ENCODE assay signal across 18 mouse cellular contexts in the genomic region with DNA sequence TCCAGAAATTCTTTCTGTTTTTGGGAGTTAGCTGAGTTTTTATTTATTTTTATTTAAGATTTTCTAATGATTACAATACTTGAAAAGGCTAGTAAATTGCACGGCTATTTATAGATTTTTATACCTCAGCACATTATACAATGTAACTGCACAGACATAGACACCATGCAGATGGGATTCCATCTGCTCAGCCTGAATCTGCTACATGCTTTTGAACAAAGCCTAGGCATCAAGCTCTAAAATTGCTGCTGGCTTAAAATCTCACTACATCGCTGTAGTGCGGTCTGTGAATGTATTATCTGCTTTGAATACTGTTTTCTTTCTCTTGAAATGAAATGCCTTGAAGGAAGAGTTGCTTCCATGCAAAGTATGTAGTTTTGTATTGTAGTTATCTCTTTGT.
A peak's percentile ranks its signal among the peaks of the same experiment; 100 is the strongest.
DNase-seq lines count a peak whose midpoint lies in the region; ATAC-seq and TF ChIP-seq lines count a peak whose summit lies in the region.
"Had no signal": no experiment of that assay in that cellular context is flagged by ENCODE, and none has a peak within 500 bp of the region (broad histone marks: within the 10 kb centered on the region; RNA-seq: fewer than 3 reads in every experiment).

No protein-coding gene starts in this region.

- no peak overlapping the region for H3K4me2 ChIP-seq in hindbrain, postnatal 0 days (ENCODE audit: low read depth, low read length)
- H3K4me2 ChIP-seq: embryonic facial prominence, embryonic 13.5 days; heart, embryonic 12.5 days; limb, embryonic 15.5 days; midbrain, embryonic 12.5 days; stomach, embryonic 15.5 days had no signal

- no peaks in the 10 kb centered on the region for H3K9me3 ChIP-seq in hindbrain, postnatal 0 days (ENCODE audit: low read length)
- H3K9me3 ChIP-seq in hindbrain, embryonic 10.5 days = no peaks in the 10 kb centered on the region
- H3K9me3 ChIP-seq: embryonic facial prominence, embryonic 13.5 days; heart, embryonic 12.5 days; limb, embryonic 15.5 days; midbrain, embryonic 12.5 days; stomach, embryonic 15.5 days had no signal

- 81% methylated on average over 3 of the region's 3 CpGs for WGBS in hindbrain, postnatal 0 days
- WGBS in hindbrain, embryonic 10.5 days = 92% methylated on average over 3 of the region's 3 CpGs

- no peak overlapping the region for H3K27ac ChIP-seq in hindbrain, postnatal 0 days
- no peak overlapping the region for H3K27ac ChIP-seq in hindbrain, embryonic 10.5 days
- H3K27ac ChIP-seq: embryonic facial prominence, embryonic 13.5 days; limb, embryonic 15.5 days; midbrain, embryonic 12.5 days; stomach, embryonic 15.5 days had no signal

- H3K4me1 ChIP-seq in hindbrain, postnatal 0 days (ENCODE audit: insufficient read depth, low read length) = no peaks in the 10 kb centered on the region
- H3K4me1 ChIP-seq in hindbrain, embryonic 10.5 days (replicated peaks) = no peaks in the 10 kb centered on the region
- H3K4me1 ChIP-seq: embryonic facial prominence, embryonic 13.5 days; heart, embryonic 12.5 days; limb, embryonic 15.5 days; midbrain, embryonic 12.5 days; stomach, embryonic 15.5 days had no signal

- no peak overlapping the region for H3K4me3 ChIP-seq in hindbrain, postnatal 0 days (ENCODE audit: low read length)
- no peak overlapping the region for H3K4me3 ChIP-seq in hindbrain, embryonic 10.5 days
- H3K4me3 ChIP-seq: embryonic facial prominence, embryonic 13.5 days; heart, embryonic 12.5 days; limb, embryonic 15.5 days; midbrain, embryonic 12.5 days; stomach, embryonic 15.5 days had no signal

- peak; percentile 6 for DNase-seq in hindbrain, postnatal 0 days (ENCODE audit: low spot score)
- DNase-seq in hindbrain, embryonic 10.5 days (ENCODE audit: low spot score) = no peak
- peak; percentile 74 for DNase-seq in layer of hippocampus, adult 9-11 months
- peak; percentile 15 to 66 for DNase-seq in right cerebral cortex, postnatal 36 days (ENCODE audit: low spot score in 2 of 2)
- no peak for DNase-seq in adrenal gland, postnatal 14 days
- no peak for DNase-seq in urinary bladder, postnatal 36 days (ENCODE audit: low spot score in 2 of 2)
- DNase-seq in urinary bladder, adult 2 months (ENCODE audit: low spot score) = no peak
- DNase-seq: cerebellum, adult 18-20 months; lung, adult 18-20 months; lung, postnatal 36 days; thymus, postnatal 36 days had no signal

- ATAC-seq in hindbrain, postnatal 0 days = no peak
- ATAC-seq in frontal cortex, adult (ENCODE audit: low TSS enrichment) = peak; percentile 97
- ATAC-seq: Patski had no signal

- no peaks in the 10 kb centered on the region for H3K27me3 ChIP-seq in hindbrain, postnatal 0 days (ENCODE audit: insufficient read depth, low read length)
- H3K27me3 ChIP-seq in hindbrain, embryonic 10.5 days (ENCODE audit: insufficient read depth, poor library complexity, severe bottlenecking) = no peaks in the 10 kb centered on the region
- H3K27me3 ChIP-seq: embryonic facial prominence, embryonic 13.5 days; heart, embryonic 12.5 days; limb, embryonic 15.5 days; midbrain, embryonic 12.5 days; Patski; stomach, embryonic 15.5 days had no signal

- H3K9ac ChIP-seq in hindbrain, postnatal 0 days (replicated peaks; ENCODE audit: low read length) = no peak overlapping the region
- H3K9ac ChIP-seq: embryonic facial prominence, embryonic 13.5 days; heart, embryonic 12.5 days; limb, embryonic 15.5 days; midbrain, embryonic 12.5 days; stomach, embryonic 15.5 days had no signal

- TF ChIP-seq CTCF in hindbrain, postnatal 0 days (IDR thresholded peaks at IDR 0.05; ENCODE audit: low read depth) = no peak

- H3K36me3 ChIP-seq in hindbrain, postnatal 0 days (ENCODE audit: insufficient read depth, low read length) = no peaks in the 10 kb centered on the region
- no peaks in the 10 kb centered on the region for H3K36me3 ChIP-seq in hindbrain, embryonic 10.5 days
- H3K36me3 ChIP-seq: embryonic facial prominence, embryonic 13.5 days; heart, embryonic 12.5 days; limb, embryonic 15.5 days; midbrain, embryonic 12.5 days; stomach, embryonic 15.5 days had no signal

Comparison
In these comparisons a context has a peak if more than half of its experiments do, and no peak if none do; other contexts are left out.
1. DNase-seq: peak in hindbrain, postnatal 0 days (single experiment), layer of hippocampus, adult 9-11 months (single experiment) and right cerebral cortex, postnatal 36 days (2 of 2); none in hindbrain, embryonic 10.5 days (single experiment), adrenal gland, postnatal 14 days (single experiment), urinary bladder, postnatal 36 days (0 of 2) and urinary bladder, adult 2 months (single experiment).